Mouse (Mus musculus): Measurements from ENCODE around the gene Gucy2g.
A peak's percentile ranks its signal among the peaks of the same experiment; 100 is the strongest.

The Gucy2g gene

DNA sequence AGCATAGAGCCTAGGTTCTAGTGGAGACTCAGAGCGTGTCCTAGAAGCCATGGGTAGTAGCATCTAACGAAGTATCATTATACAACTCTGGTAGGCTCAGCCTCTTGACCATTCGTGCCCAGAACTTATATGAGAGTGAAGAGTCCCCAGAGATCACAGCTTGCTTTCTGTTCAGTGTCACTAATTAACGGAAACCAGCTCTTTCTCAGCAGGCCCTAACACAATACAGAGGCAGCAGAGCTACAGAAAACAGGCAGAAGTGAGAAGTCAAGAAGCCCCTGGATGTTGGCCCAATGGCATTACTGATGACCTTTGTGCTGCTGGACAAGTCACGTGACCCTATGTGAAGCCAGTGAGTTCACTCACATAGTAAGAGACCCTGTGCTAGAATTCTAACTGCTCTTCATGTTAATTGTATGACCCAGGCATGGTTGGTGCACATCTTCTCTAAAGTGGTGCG is at the start of gene Gucy2g:
Gene Gucy2g (minus strand): TSS at position 51 of the 460 bp plus-strand sequence.
- no peak for DNase-seq (ENCODE audit: low spot score)

DNA sequence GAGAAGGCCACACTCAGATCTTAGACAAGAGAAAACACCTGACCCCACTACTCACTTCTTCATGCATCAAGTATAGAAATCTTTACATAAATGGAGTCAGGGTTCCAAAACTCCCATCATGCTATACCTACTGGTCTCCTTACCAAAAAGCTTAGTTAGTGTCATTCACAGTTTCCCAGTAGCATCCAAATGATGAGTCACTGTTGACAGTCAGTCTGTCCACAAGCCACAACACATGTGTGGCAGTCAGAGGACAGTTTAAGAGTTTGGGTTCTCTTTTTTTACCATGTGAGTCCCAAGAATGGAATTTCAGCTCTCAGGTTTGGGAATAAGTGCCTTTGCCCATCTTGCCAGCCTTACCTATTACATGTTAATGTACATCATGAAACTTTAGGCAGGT is 47.9 kb upstream of the Gucy2g start:
- no peak for DNase-seq (ENCODE audit: low spot score)

DNA sequence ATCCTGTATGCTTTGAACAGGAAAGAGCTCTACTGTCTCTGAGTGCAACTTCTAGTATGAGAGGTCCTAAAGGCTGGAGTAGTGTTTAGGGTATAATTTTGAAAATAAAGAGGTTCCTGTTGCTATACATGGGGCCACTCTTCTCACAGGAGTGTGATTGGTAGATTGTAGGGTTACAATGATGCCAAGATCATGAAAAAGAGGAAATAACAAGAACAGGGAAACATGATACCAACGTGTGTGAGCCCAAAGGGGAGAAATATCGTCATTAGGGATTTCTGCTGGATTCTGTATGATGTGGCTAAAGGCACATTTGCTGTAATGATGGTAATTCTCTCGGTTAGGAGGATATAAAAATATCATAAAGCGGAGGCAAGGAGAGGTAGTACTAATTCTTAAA is 45.0 kb upstream of the Gucy2g start:
- no peak for DNase-seq (ENCODE audit: low spot score)

DNA sequence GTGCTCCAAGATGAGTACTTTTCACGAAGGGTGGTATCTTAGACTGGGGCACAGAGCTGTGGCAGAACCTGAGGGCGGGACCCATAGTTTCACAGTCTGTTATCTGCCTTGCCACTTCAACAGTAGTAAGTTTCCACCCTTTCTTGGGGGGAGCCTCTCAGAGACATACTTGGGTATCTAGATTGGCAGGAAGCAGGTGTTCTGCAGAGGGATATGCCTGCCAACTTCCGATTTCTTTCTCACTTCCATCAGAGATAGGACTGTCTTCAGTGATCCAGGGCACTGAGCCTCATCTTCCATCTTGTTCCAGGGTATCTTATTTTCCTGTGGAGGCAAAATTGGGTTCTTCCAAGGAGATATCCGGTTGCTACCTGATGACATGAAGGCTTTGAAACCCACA is 43.1 kb upstream of the Gucy2g start:
- DNase-seq (ENCODE audit: low spot score), result no peak

DNA sequence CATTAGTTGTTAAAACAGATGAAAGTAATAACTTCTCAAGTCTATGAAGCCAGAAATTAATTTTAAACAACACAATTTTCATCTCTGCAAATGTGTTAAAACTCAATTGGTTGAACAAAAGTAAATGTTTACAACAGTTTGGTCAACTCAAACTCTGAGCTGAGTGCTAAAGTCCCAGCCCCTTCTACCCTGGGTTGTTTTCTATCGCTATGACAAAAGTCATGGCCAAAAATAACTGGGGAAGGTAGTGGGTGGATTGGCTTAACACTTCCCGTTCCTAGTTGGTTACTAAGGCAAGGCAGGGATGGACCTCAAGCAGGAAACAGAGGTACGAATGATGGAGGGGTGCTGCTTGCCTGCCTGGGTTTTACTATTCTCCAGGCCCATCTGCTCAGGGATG is 35.7 kb upstream of the Gucy2g start:
- no peak for DNase-seq (ENCODE audit: low spot score)

DNA sequence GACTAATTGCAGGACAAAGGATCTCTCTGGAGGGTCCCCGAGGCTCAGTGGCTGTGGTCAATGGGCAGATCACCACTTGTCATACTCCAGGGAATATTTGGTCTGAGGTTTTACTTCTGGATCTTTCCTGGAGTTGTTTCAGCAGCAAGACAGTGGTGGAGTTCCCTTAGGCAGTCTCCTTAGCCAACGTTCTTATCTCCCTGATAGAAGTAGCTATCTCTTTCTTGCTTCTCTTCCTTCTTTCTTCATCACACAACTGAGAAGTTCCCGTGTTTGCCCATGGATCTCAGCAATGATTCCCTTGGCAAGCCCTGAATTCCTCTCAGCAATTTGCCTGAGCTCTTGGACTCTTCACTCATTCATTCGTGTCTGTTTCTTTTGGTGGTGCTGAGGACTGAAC is 35.1 kb upstream of the Gucy2g start:
- no peak for DNase-seq (ENCODE audit: low spot score)

DNA sequence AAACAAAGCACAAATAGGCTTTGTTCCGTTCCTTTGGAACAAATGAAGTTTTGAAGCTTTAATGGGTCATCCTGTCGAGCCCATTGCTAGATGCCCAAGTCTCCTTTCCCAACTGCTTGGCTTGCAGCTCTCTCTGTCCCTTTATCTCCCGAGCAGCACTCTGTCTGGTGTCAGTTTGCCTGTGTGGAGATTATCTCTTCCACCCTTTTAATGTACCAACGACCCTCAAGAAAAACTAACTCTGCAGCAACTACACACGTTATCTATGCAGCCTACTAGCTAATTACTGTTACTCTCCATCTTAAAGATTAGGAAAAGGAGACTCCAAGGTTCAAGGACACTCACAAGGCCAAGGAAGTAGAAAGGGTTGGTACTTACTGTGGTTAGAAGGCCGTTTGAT is 32.3 kb upstream of the Gucy2g start:
- no peak for DNase-seq (ENCODE audit: low spot score)

DNA sequence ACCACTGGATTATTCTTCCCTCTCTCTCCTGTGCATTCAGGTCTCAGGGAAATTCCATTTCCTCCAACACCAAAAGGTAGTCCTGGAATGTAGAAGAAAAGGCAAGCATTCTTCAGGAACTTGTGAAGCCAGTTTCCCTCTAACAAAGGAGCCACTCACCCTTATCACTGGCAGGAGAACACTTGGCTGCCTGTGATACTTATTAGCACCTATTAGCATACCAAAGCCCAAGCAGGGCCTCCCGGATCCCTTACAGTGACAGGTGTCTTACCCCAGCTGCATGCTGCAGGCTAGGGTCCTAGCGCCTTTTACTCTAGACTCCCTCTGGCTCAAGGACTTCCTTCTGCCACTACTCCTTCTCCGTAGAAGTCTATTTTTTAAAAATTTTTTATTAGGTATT is 30.4 kb upstream of the Gucy2g start:
- DNase-seq (ENCODE audit: low spot score), result no peak

DNA sequence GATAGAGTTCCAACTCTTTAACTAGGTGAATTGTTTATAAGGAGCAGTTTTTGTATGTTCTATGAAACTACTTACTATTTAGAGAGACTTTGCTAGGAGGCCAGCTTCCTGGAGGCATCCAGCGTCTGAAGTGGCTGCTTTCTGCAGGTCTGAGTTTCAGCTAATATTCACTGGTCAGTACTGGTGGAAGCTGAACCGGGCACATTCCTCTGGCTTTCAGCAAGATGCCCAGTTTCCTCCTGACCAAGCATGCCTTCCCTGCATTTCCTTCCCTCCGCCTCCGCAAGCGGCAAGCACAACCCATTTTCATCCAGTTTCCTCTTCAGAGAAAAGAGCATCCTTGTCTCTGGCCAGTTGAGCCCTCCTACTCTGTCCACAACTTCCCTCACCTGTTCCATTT is 28.0 kb upstream of the Gucy2g start:
- no peak for DNase-seq (ENCODE audit: low spot score)

DNA sequence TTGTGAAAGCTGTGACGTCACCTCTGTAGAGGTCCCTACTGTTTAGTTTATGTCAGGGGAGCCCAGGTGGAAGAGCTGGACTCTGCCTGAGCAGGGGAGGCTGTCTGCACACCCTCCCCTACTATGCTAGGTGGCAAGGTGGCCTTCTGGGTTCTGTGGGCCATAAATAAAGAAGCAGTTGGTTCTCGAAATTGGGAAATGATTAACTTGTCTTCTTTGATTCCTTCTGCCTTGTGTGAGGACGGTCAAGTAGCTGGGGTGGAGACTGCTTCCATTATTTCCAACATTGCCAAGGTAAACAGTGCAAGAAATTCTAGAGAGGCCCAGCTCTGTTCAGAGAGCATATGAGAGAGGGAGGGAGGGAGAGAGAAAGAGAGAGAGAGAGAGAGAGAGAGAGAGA is 27.1 kb upstream of the Gucy2g start:
- DNase-seq (ENCODE audit: low spot score), result no peak

DNA sequence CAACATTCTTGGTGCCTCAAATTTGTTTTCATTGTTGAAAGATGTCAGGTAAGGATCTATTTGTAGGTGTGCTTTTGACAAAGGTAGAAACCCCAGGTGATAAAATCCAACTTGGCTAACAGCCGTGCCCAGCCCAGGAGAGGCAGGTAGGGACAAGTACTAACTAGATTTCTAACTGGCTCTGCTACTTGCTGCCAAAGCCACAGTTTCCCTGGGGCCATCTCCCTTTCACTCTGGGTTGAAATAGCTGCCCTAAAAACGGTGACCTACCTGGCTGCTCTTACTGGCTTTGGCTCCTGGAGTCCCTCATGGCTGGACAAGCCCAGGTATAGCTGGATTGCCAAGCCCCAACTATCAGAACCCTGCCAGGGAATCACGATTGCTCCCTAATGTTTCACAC is 25.8 kb upstream of the Gucy2g start:
- DNase-seq (ENCODE audit: low spot score), result no peak

DNA sequence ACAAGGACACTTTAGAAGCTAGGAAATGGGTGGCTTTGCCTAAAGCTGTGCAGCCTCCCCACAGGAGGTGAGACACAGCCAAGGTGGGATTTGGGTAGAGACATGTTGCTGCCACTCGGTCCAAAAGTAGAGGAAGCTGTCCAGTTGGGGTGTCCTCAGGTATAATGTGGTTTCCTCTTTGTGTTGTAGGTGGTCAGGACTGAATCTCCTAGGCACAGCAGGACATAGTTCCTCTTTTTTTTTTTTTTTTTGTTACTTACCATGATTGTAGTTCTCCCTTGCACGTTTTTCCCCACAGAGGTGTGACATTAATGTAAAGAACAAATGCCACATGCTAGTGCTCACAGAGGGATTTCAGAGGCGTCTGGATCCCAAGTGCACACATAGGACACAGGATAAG is 24.2 kb upstream of the Gucy2g start:
- no peak for DNase-seq (ENCODE audit: low spot score)

DNA sequence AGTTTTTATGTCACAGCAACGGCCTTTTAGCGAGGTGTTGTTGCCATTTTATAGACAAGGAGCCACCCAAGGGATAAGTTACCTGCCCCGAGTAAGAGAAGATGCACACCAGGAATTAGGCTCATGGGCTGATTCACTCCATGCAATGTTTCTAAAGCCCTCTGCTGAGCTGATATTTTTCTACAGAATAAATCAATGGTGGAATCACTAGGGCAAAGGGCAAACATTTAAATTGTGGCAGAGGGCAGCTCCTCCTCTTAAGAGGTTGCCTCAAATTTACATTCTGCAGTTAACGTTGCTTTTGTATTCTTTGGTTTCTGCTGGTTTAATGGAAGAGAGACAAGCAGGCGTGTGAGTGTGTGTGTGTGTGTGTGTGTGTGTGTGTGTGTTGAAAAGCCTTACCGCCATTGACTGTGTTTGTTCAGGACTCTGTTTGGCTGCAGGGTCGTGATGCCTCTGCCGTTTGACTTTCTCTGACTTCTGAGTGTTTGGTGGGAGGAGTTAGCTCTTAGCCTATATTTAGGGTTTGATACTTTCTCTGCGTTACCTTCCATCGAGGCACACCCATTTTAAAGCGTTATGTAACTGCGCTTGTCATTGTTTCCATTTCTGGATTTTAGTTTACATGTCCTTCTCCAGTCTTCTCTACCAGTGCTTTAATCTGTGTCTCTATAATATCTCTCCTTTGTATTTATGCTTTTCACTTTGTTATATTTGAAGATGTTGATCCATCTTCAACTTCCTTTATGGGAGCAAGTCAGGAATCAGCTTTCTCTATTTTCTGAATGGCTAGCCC is 19.6 kb upstream of the Gucy2g start:
- DNase-seq (ENCODE audit: low spot score), result no peak

DNA sequence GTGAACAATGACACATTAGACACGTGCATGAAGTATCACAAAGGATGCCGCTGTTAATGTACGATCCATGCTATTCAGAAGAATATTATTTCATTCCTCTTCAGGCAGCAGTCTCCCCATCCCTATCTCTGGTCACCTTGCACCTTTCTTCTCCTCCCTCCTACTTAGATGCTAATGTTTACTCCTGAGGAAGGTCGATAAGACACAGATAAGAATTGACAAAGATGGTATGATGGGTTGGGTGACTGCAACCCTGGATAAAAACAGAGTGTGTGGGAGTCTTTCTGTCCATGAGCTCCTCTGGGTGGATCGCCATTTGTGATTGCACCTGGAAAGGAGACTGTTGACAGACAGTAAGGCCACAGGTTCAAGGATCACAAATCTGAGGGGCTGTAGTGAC is 17.5 kb upstream of the Gucy2g start:
- DNase-seq (ENCODE audit: low spot score), result no peak

DNA sequence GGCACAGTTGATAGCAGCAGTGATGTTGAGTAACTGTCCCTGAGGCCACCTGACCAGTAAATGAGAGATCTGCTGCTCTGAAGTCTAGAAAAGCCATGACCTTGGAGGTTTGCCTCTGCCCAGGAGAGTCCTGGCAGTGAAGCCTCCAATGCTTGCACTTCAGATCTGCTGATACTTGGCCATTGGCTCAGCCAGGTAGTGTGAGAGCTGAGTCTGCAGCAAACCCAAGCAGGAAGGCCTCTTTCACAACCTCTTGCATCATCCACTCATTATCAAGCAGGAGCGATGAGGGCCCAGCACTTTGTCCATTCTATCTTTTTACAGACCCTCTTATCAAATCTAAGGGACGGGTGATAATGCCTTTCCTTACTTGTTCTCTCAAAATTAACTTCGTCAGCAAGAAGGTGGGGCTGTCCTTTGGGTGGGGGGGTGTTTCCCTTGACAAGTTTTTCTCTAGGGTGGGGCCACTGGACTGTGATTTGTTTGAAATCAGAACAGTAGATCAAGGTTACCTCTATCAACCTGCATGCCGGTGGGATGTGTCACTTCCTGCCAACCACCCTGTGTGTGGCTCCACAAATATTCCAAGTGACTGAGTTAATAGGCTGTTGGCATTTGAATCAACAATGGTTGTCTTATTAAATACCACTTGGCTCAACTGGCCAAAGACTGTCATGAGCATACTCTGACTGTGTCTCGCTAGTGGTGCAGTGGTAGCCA is 16.8 kb upstream of the Gucy2g start:
- no peak for DNase-seq (ENCODE audit: low spot score)

DNA sequence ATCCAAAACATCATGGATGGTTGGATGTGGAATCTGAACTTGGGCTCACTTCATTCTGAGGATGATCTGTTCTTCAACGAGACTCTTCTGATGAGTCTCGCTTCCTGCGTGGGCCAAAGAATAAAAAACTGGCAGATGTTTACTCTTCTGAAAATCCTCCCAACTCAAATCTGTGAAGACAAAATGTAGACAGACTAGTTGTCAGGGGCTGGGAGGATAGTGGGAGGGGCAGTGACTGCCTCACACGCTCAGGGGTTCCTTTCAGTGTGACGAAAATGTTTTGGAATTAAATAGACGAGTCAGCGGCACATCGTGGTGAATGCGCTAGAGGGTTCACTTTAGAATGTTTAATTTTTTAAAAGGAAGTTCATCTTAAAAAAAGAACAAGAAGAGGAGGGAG is 15.1 kb upstream of the Gucy2g start:
- no peak for DNase-seq (ENCODE audit: low spot score)

DNA sequence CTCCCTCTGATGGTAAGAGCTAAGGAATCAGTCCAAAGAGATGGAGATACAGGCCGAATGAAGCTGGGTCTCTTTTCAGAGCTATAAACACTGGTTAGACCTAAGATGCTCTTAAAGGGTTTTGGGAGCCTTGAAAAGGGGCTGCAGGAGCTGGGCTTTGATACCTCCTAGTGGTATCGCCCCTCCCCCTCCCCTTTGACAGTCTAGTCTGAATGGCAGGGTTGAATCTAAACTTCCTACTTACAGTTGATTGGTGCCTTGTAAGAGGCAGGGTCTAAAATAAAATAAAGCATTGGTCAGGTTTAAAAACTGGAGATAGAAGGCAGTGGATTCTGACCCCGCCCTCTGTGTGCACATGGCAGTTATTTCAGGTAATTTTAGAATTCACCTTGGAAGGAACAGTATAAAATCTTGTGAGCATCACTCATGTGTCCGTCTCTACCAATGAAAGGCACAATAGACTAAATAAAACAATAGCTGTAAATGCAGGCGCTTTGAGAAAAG is 13.5 kb upstream of the Gucy2g start:
- no peak for DNase-seq (ENCODE audit: low spot score)

DNA sequence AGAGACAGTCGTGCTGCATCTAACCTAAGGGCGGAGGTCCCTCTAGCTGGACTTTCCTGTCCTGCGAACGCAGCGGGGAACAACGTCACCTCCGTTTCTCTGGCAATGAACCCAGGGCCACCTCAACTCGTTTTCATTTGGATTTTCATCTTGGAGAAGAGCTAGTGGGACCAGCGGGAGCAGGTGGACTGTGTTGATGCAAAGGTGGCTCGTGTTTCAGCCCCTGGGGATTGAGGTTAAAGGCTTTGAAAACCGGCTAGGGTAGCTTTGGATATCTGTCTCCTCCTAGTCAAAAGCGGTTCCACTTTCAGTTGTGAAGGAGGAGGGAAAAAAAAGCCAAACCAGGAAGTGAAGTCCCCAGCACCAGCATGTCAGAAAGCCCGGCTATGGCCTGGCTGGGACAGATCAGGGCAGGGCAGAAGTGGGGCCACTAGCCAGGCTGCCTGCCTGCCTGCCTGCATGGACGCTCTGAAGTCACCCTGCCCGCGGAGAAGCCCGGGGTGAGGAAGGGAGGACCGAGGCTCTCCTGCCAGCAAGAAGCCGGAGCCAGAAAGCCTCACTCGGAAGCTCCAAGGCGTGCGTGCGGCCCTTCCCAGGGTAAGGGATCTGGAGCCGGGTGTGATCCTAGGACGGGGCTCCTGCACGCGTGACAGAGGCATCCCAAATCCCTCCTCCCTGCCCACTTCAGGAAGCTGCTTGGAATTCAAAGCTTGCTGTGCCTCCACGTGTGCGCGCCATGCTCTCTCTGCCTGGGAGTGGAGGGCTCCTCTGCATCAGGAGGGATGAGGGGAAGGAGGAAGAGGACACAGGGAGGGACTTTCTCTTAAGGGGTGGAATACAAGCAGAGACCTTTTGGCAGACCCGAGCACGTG is 12.8 kb upstream of the Gucy2g start:
- peak; percentile 18 for DNase-seq (ENCODE audit: low spot score)

DNA sequence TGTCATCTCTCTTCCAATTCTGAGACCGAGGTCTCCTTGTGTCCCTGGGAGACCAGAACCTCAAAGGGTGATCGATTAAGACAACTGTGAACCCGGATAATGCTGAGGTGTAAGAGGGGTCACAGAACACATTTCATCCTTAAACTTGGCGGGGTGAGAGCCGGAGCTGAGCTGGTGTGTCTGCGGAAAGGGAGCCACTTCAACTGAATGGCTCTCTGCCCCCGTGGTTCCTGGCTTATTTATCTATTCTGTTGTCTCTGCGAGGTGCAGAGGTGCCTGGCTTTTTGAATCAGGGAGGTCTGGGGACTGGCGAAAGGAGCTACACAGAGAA is 12.2 kb upstream of the Gucy2g start:
- DNase-seq (ENCODE audit: low spot score), result no peak

DNA sequence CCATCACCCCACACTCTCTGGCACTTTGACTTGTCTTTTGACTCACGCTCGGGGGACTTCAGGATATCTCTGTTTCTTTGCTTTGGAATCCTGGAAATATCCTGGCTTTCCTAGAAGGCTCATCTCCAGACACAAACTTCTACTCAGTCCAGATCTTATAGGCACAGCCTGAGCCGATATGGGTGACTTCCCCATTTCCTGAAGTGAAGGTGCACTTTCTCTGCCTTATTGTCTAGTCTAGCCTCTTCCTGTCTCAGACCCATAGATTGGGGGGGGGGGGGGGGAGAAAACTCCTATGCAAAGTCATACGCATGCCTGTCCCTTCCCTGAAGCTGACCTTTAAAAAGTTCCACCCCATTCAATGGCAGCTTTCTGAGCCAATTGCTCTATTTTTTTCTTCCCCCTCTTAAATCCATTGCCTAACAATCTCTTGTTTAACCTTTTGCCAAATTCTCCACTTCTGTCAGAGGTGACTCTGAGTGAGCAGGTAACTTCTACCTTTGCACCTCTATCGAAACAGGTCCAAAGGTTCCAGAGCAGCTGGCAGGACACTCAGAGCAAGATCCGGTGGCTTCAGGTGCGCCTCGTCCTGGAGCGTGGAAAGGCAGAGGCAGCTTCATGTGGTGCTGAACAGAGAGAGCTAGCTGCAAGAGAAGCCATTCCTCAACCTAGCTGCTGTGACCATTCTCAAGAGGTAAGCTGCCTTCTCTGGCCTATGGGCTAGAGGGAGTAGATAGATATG is 10.5 kb upstream of the Gucy2g start, which contains the start of gene Acsl5:
Gene Acsl5 (plus strand): TSS at position 556 of the 742 bp plus-strand sequence.
- DNase-seq (ENCODE audit: low spot score), result no peak

DNA sequence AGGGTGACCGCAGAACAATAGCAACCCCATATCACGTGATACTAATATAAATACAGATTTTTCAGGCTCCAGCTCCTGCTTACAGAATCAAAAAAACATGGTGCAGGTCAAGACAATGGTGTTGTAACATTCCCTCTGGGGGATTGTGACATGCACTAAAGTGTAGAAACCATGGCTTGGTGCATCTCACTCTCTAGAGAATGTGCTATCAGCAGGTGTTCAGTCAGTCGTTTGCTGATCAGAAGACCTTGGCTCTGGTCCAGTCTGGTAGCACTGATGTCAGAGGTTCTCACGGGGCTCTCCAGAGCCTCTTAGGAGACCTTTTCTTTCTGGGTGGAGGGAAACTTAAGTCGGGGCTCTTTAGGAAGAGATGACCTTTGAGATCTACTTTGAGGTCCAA is 9.4 kb upstream of the Gucy2g start:
- DNase-seq (ENCODE audit: low spot score), result no peak

DNA sequence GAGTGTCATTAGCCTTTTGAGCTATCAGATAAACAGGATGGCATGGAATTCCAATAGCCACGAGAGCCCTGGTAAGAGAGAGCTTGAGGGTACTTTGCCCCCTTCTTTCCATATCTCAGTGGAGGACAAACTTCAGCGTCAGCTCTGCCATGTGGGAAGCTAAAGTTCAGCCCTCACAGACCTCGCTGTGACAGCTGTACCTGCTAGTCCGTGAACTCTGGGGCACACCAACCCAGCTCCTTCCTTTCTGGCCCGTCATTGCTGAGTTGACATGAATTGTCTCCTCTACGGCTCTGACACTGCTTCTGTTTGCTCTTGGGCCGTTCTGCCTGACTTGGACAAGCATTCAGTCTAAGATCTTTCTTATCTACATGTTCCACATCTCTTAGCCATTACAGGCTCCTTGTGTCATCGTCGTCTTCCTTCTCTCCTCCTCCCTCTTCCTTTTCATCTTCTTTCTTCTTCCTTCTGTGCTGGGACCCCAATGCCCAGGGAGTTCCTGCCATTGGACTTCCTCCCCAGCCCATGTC is 7.0 kb upstream of the Gucy2g start:
- no peak for DNase-seq (ENCODE audit: low spot score)
